Mouse (Mus musculus) midbrain, embryonic 14.5 days (tissue): Measurements from ENCODE around the gene Rnf141. TPM values are rescaled to one million over a fixed set of nuclear protein-coding genes. Genes with fewer than 3 reads are reported as not detected.

Source experiments
- ATAC-seq: fragments of 200-750 bp; cut with Nextera tagmentation; 2 replicates; pipeline ENCODE4 v1.8.0; 2017; ENCODE audit warnings: moderate number of reproducible peaks, moderate library complexity; ENCODE audit not compliant: low FRiP score, low TSS enrichment
- DNase-seq: peaks from one replicate; pipeline ENCODE4 v3.0.0-alpha.2; 2015
- H3K27ac ChIP-seq: fragments of 300-500 bp; sonication (generic); replicated peaks from 2 replicates; pipeline ENCODE4 v1.5.1; 2014; ENCODE audit warnings: mild to moderate bottlenecking, low read depth, low read length, moderate library complexity
- H3K27me3 ChIP-seq: fragments of 300-500 bp; sonication (generic); 2 replicates; pipeline ENCODE4 v1.6.1; 2014; ENCODE audit warnings: low read length, control low read depth, mixed read lengths; ENCODE audit not compliant: control insufficient read depth, insufficient read depth
- H3K36me3 ChIP-seq: fragments of 300-500 bp; sonication (generic); 2 replicates; pipeline ENCODE4 v1.6.1; 2014; ENCODE audit warnings: low read length, control low read depth; ENCODE audit not compliant: control insufficient read depth, insufficient read depth
- H3K4me1 ChIP-seq: fragments of 300-500 bp; sonication (generic); 2 replicates; pipeline ENCODE4 v1.6.1; 2014; ENCODE audit warnings: mild to moderate bottlenecking, antibody characterized with exemption, low read length, control low read depth; ENCODE audit not compliant: control insufficient read depth, insufficient read depth
- H3K4me2 ChIP-seq: fragments of 300-500 bp; sonication (generic); 2 replicates; pipeline ENCODE4 v1.6.1; 2014; ENCODE audit warnings: mild to moderate bottlenecking, low read length, moderate library complexity
- H3K4me3 ChIP-seq: fragments of 300-500 bp; sonication (generic); replicated peaks from 2 replicates; pipeline ENCODE4 v1.5.1; 2014; ENCODE audit warnings: low read depth, low read length
- H3K9ac ChIP-seq: fragments of 300-500 bp; sonication (generic); replicated peaks from 2 replicates; pipeline ENCODE4 v1.6.1; 2014; ENCODE audit warnings: mild to moderate bottlenecking, low read length, moderate library complexity
- H3K9me3 ChIP-seq: fragments of 300-500 bp; sonication (generic); 2 replicates; pipeline ENCODE4 v1.6.1; 2016; ENCODE audit warnings: low read length, control low read depth, mixed read lengths; ENCODE audit not compliant: control insufficient read depth
- WGBS: fragments of 180-500 bp; shearing (Covaris S2); extraction: QIAGEN DNeasy Blood & Tissue Kit; methylation state at CpG from one replicate; pipeline ENCODE4 v1.1.7; 2014; 5-methylcytosine and 5-hydroxymethylcytosine counted together
- polyA plus RNA-seq: library from polyadenylated mRNA; unstranded; fragments of >200 nt; fragmentation: Nextera tagmentation; extraction: Ambion mirVana; gene quantifications from 2 replicates; pipeline ENCODE4 v1.2.1, GENCODE M21; 2014

The Rnf141 gene
- polyA plus RNA-seq, 1 experiment from 2014 or later, result 38.3 TPM

DNA sequence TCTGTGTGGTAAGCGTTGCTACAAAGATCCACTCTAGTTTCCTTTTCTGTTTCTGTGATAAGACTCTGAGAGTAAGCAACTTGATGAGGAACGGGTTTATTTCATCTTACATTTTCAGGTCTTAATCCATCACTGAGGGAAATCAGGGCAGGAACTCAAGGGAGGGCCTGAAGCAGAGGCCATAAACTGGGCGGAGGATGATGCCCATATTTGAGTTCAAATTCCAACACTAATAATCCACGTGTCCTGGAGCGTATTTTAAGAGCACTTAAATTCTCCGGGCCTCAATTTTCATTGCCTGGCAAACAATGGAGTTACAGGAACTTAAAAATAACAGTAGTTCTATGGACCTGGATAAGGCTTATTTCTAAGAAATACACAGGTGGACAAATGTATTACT is 21.3 kb upstream of the Rnf141 start:
- Histone ChIP-seq H3K9me3 (no peaks in the 10 kb centered on the region), H3K9ac (no peak overlapping the region), H3K4me1 (no peaks in the 10 kb centered on the region), H3K36me3 (no peaks in the 10 kb centered on the region), H3K27ac (no peak overlapping the region), H3K4me2 (no peak overlapping the region), H3K27me3 (no peaks in the 10 kb centered on the region), H3K4me3 (no peak overlapping the region)
- ATAC-seq (no peak), DNase-seq (no peak)
- 85% methylated on average over 6 of the region's 6 CpGs for WGBS

GRCm38 (mm10) chr7:110865038-110865437 is 20.8 kb upstream of the Rnf141 start:
- no peak overlapping the region for H3K4me2 ChIP-seq
- peak; percentile 44 for DNase-seq
- no peak for ATAC-seq

GRCm38 (mm10) chr7:110862751-110863289 is 18.6 kb upstream of the Rnf141 start, which contains the start of gene Lyve1:
Gene Lyve1 (minus strand): TSS chr7:110863239.
- H3K4me1 ChIP-seq, result no peaks in the 10 kb centered on the region
- H3K9me3 ChIP-seq, result no peaks in the 10 kb centered on the region
- 76% methylated on average over 12 of the region's 12 CpGs for WGBS
- no peaks in the 10 kb centered on the region for H3K36me3 ChIP-seq
- no peak for DNase-seq
- H3K4me2 ChIP-seq, result no peak within 1 kb of the TSS
- H3K4me3 ChIP-seq, result no peak within 1 kb of the TSS
- H3K9ac ChIP-seq, result no peak within 1 kb of the TSS
- no peaks in the 10 kb centered on the region for H3K27me3 ChIP-seq
- no peak within 1 kb of the TSS for H3K27ac ChIP-seq
- no peak for ATAC-seq

More at GRCm38 (mm10) chr7:110865038-110865437, 20.8 kb upstream of the Rnf141 start:
- WGBS, result 45% methylated on average over 10 of the region's 10 CpGs
- Histone ChIP-seq H3K36me3 (no peaks in the 10 kb centered on the region), H3K9ac (no peak overlapping the region), H3K27ac (no peak overlapping the region), H3K9me3 (no peaks in the 10 kb centered on the region), H3K4me1 (no peaks in the 10 kb centered on the region), H3K4me3 (no peak overlapping the region), H3K27me3 (no peaks in the 10 kb centered on the region)

DNA sequence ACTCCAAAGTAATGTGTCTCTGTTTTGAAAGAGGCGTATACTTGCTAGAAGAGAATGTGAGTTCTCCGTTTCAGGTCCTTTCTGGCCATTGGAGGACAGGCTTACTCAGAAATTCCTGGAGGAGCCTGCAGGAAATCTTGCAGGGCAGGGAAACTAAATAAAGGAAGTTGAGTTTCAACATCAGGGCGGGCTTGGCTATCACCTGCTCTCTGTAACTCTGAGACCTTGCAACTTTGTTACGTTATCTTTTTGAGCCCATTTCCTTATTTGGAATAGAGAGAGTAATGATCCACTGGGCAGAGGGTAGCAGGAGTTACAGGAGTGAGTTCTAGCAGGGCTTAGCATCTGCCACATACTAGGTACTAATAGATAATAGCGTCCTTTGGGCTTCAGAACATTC is 15.9 kb upstream of the Rnf141 start:
- H3K9ac ChIP-seq, result no peak overlapping the region
- DNase-seq, result no peak
- H3K36me3 ChIP-seq, result no peaks in the 10 kb centered on the region
- H3K4me3 ChIP-seq, result no peak overlapping the region
- 89% methylated on average over 5 of the region's 5 CpGs for WGBS
- H3K27me3 ChIP-seq, result no peaks in the 10 kb centered on the region
- H3K9me3 ChIP-seq, result no peaks in the 10 kb centered on the region
- no peak overlapping the region for H3K27ac ChIP-seq
- ATAC-seq, result no peak
- no peak overlapping the region for H3K4me2 ChIP-seq
- H3K4me1 ChIP-seq, result no peaks in the 10 kb centered on the region

DNA sequence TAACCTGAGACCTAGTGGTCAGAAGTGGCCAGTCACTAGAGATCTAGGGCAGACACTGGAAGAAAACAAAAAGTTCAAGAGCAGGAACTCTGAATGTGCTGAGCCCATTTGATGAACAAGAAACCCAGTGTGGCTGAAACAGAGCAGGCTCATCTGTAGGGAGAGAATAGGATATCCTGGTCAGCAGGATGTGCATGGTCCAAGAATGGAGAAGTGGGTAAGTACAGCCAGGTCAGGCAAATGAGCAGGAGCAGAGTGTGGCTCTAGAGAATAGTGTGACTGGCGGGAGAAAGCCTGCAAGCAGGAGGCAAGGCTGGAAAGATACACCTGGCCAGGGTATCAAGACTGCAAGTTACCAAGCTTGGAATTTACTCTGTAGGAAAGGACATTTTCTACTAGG is 11.3 kb upstream of the Rnf141 start:
- no peak overlapping the region for H3K27ac ChIP-seq
- whole genome bisulfite sequencing, result 82% methylated on average over 1 of the region's 1 CpGs
- H3K9ac ChIP-seq, result no peak overlapping the region
- DNase-seq (no peak), ATAC-seq (no peak)
- no peaks in the 10 kb centered on the region for H3K4me1 ChIP-seq
- no peaks in the 10 kb centered on the region for H3K9me3 ChIP-seq
- H3K4me2 ChIP-seq, result no peak overlapping the region
- H3K27me3 ChIP-seq, result no peaks in the 10 kb centered on the region
- H3K36me3 ChIP-seq, result no peaks in the 10 kb centered on the region
- no peak overlapping the region for H3K4me3 ChIP-seq

GRCm38 (mm10) chr7:110854927-110855546 is 10.8 kb upstream of the Rnf141 start:
- H3K4me2 ChIP-seq, result no peak overlapping the region
- H3K4me1 ChIP-seq, result no peaks in the 10 kb centered on the region
- H3K9me3 ChIP-seq, result no peaks in the 10 kb centered on the region
- H3K4me3 ChIP-seq, result no peak overlapping the region
- no peak overlapping the region for H3K9ac ChIP-seq
- H3K36me3 ChIP-seq, result no peaks in the 10 kb centered on the region
- no peaks in the 10 kb centered on the region for H3K27me3 ChIP-seq
- WGBS, result 84% methylated on average over 8 of the region's 8 CpGs
- DNase-seq, result peak; percentile 19
- no peak for ATAC-seq
- H3K27ac ChIP-seq, result no peak overlapping the region

DNA sequence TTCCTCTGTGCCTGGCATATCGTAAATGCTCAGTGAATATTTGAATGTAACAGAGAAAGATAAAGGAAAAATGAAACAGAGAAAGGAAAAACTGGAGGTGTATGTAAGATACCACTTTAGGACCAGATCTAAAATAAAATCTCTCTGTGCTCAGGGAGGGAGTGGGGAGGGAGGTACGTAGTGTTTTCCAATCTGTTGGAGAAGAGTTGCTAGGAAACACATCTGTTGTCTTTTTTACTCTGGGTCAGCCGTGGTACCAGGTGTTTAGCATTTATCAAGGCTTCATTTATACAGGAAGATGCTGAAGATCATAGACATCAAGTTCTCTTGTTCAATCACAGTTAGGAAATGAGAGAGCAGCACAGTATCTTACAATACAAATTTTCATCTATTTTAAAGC is 10.3 kb upstream of the Rnf141 start:
- H3K36me3 ChIP-seq, result no peaks in the 10 kb centered on the region
- ATAC-seq, result no peak
- H3K4me2 ChIP-seq, result no peak overlapping the region
- H3K9me3 ChIP-seq, result no peaks in the 10 kb centered on the region
- DNase-seq, result no peak
- no peak overlapping the region for H3K27ac ChIP-seq
- WGBS, result 62% methylated on average over 3 of the region's 3 CpGs
- H3K4me1 ChIP-seq, result no peaks in the 10 kb centered on the region
- no peaks in the 10 kb centered on the region for H3K27me3 ChIP-seq
- no peak overlapping the region for H3K4me3 ChIP-seq
- H3K9ac ChIP-seq, result no peak overlapping the region

- DNase-seq, result no peak
- WGBS, result 61% methylated on average over 10 of the region's 10 CpGs
- no peak for ATAC-seq
These were observed 9.4 kb upstream of the Rnf141 start for GRCm38 (mm10) chr7:110853611-110854010.

GRCm38 (mm10) chr7:110851541-110852203 is 7.4 kb upstream of the Rnf141 start:
- Histone ChIP-seq H3K9ac (no peak overlapping the region), H3K4me3 (no peak overlapping the region), H3K36me3 (no peaks in the 10 kb centered on the region), H3K27ac (no peak overlapping the region), H3K4me2 (no peak overlapping the region), H3K27me3 (no peaks in the 10 kb centered on the region), H3K4me1 (no peaks in the 10 kb centered on the region), H3K9me3 (no peaks in the 10 kb centered on the region)
- WGBS, result 89% methylated on average over 7 of the region's 7 CpGs
- ATAC-seq, result no peak
- DNase-seq, result no peak

More at GRCm38 (mm10) chr7:110853611-110854010, 9.4 kb upstream of the Rnf141 start:
- no peaks in the 10 kb centered on the region for H3K27me3 ChIP-seq
- H3K9me3 ChIP-seq, result no peaks in the 10 kb centered on the region
- no peaks in the 10 kb centered on the region for H3K36me3 ChIP-seq
- no peak overlapping the region for H3K9ac ChIP-seq
- H3K4me3 ChIP-seq, result no peak overlapping the region
- H3K27ac ChIP-seq, result no peak overlapping the region
- no peaks in the 10 kb centered on the region for H3K4me1 ChIP-seq
- H3K4me2 ChIP-seq, result no peak overlapping the region
